14 mouse cellular contexts compared by ENCODE assay signal in the genomic region with DNA sequence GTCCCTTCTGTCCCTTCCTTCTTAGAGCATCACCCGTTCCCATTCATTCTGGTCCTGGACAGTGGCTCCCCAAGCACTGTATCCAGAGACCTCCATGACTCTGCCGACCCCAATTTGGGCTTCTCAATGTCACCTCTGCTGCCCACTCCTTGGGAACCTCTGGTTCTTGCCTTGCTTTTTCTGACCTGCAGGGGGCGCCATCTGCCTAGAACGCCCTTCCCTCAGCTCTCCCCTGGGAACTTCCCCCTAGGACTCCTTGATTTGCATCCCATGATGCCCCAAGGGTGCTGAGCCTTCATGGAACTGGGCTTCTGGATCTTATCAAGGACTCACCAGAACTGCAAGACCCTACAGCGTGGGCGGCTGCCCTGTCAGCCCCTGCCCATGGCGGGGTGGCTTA.
DNase-seq lines count a peak whose midpoint lies in the region; ATAC-seq and TF ChIP-seq lines count a peak whose summit lies in the region.
"Had no signal": no experiment of that assay in that cellular context is flagged by ENCODE, and none has a peak within 500 bp of the region (broad histone marks: within the 10 kb centered on the region; RNA-seq: fewer than 3 reads in every experiment).

No protein-coding gene starts in this region.

- no peak overlapping the region for H3K4me3 ChIP-seq in gastrocnemius, adult 2 months
- no peak overlapping the region for H3K4me3 ChIP-seq in lung, embryonic 14.5 days (ENCODE audit: low read depth, low read length)
- no peak overlapping the region for H3K4me3 ChIP-seq in MEL (ENCODE audit: control insufficient read depth in 1 of 2, insufficient read depth in 1 of 2, low read depth in 2 of 2, low read length in 2 of 2)
- H3K4me3 ChIP-seq: embryonic facial prominence, embryonic 10.5 days; heart, embryonic 15.5 days had no signal

- no peak for TF ChIP-seq EP300 in MEL (IDR thresholded peaks at IDR 0.05; ENCODE audit: low read depth in 1 of 2, low read length in 2 of 2)

- DNase-seq in gastrocnemius, adult 2 months = no peak
- no peak for DNase-seq in gastrocnemius, adult 18-20 months (ENCODE audit: low spot score)
- no peak for DNase-seq in lung, embryonic 14.5 days
- no peak for DNase-seq in lung, postnatal 36 days
- peak; percentile 55 for DNase-seq in MEL (ENCODE audit: low read depth, low spot score)
- peak; percentile 35 for DNase-seq in naive thymus-derived CD4-positive, alpha-beta T cell, adult 2 months (ENCODE audit: low read depth)
- no peak for DNase-seq in adipocyte (ENCODE audit: low spot score)
- DNase-seq in ovary, postnatal 10 days (ENCODE audit: low spot score) = no peak
- DNase-seq: gastrocnemius, postnatal 10 days; right cerebral cortex, postnatal 4 days; thymus, adult 18-20 months had no signal

- peak; percentile 67 for TF ChIP-seq RAD21 in MEL (IDR thresholded peaks at IDR 0.05; ENCODE audit: low read depth, low read length)

- no peak overlapping the region for H3K27ac ChIP-seq in gastrocnemius, adult 2 months
- no peak overlapping the region for H3K27ac ChIP-seq in lung, embryonic 14.5 days (ENCODE audit: low read depth)
- no peak overlapping the region for H3K27ac ChIP-seq in MEL (ENCODE audit: control insufficient read depth, low read depth, low read length)
- H3K27ac ChIP-seq: embryonic facial prominence, embryonic 10.5 days; heart, embryonic 15.5 days; macrophage had no signal

- no peak for ATAC-seq in lung, embryonic 14.5 days (ENCODE audit: insufficient read depth)

- no peaks in the 10 kb centered on the region for H3K9me3 ChIP-seq in lung, embryonic 14.5 days (ENCODE audit: low read depth, low read length)
- H3K9me3 ChIP-seq in MEL (replicated peaks; ENCODE audit: insufficient read depth, low read length) = no peaks in the 10 kb centered on the region
- H3K9me3 ChIP-seq: embryonic facial prominence, embryonic 10.5 days; heart, embryonic 15.5 days had no signal

- TF ChIP-seq POLR2A in MEL (IDR thresholded peaks at IDR 0.05; ENCODE audit: control insufficient read depth in 1 of 2, insufficient read depth in 1 of 2, low read depth in 1 of 2, low read length in 2 of 2, poor library complexity in 1 of 2) = no peak

- peak; percentile 68 for TF ChIP-seq CTCF in gastrocnemius, adult 2 months (IDR thresholded peaks at IDR 0.05)
- TF ChIP-seq CTCF in lung, embryonic 14.5 days (IDR thresholded peaks at IDR 0.05; ENCODE audit: low read depth) = peak; percentile 52
- TF ChIP-seq CTCF in MEL (IDR thresholded peaks at IDR 0.05 in 2 of 3, conservative IDR thresholded peaks at IDR 0.05 in 1 of 3; ENCODE audit: control insufficient read depth in 1 of 3, insufficient read depth in 1 of 3, low read depth in 2 of 3, low read length in 3 of 3, poor library complexity in 1 of 3, severe bottlenecking in 1 of 3) = peak; percentile 88 to 95 (median 94)

- no peaks in the 10 kb centered on the region for H3K79me2 ChIP-seq in MEL (ENCODE audit: control insufficient read depth, insufficient read depth, low read length, poor library complexity)

- H3K9ac ChIP-seq in lung, embryonic 14.5 days = no peak overlapping the region
- H3K9ac ChIP-seq in MEL (ENCODE audit: control insufficient read depth, low read depth, low read length, poor library complexity, severe bottlenecking) = no peak overlapping the region
- H3K9ac ChIP-seq: heart, embryonic 15.5 days had no signal

- H3K4me2 ChIP-seq in lung, embryonic 14.5 days = no peak overlapping the region
- H3K4me2 ChIP-seq: heart, embryonic 15.5 days had no signal

- intact Hi-C loops in gastrocnemius, adult 2 months (cut with DNase I) = no loop called here

- no peaks in the 10 kb centered on the region for H3K4me1 ChIP-seq in lung, embryonic 14.5 days (ENCODE audit: insufficient read depth)
- peaks cover 3 to 18% of the 10 kb centered on the region in 2 experiments; a peak in 3 of 4 replicates for H3K4me1 ChIP-seq in MEL (ENCODE audit: control insufficient read depth in 1 of 2, insufficient read depth in 2 of 2, low read length in 2 of 2)
- H3K4me1 ChIP-seq: embryonic facial prominence, embryonic 10.5 days had no signal

- peaks cover 14% of the 10 kb centered on the region; the same call in 1 of the 2 replicates for H3K27me3 ChIP-seq in lung, embryonic 14.5 days (ENCODE audit: insufficient read depth, low read length)
- no peaks in the 10 kb centered on the region for H3K27me3 ChIP-seq in MEL (ENCODE audit: control insufficient read depth in 1 of 2, insufficient read depth in 2 of 2, low read length in 2 of 2)

- WGBS in lung, embryonic 14.5 days = 63% methylated on average over 7 of the region's 7 CpGs

- H3K36me3 ChIP-seq in lung, embryonic 14.5 days (ENCODE audit: insufficient read depth) = no peaks in the 10 kb centered on the region
- peaks cover 0 to 5% of the 10 kb centered on the region in 2 experiments; a peak in 1 of 4 replicates for H3K36me3 ChIP-seq in MEL (ENCODE audit: control insufficient read depth in 1 of 2, insufficient read depth in 2 of 2, low read length in 2 of 2)
- H3K36me3 ChIP-seq: embryonic facial prominence, embryonic 10.5 days; heart, embryonic 15.5 days had no signal

TF ChIP-seq in MEL, 35 proteins besides CTCF, POLR2A, EP300 and RAD21:
- no peak for TF ChIP-seq MYC (IDR thresholded peaks at IDR 0.05; ENCODE audit: low read depth, low read length)
- no peak for TF ChIP-seq GATA1 (IDR thresholded peaks at IDR 0.05; ENCODE audit: low read depth, low read length)
- no peak for TF ChIP-seq MAFK (IDR thresholded peaks at IDR 0.05; ENCODE audit: borderline replicate concordance, low read depth, low read length)
- no peak for TF ChIP-seq TBP (IDR thresholded peaks at IDR 0.05; ENCODE audit: low read depth, low read length)
- 0 out of 2 replicates have a peak, but pooled peaks have one; percentile 28 for TF ChIP-seq BHLHE40 (IDR thresholded peaks at IDR 0.05; ENCODE audit: borderline replicate concordance, low read depth, low read length)
- peak; percentile 60 for TF ChIP-seq SMC3 (IDR thresholded peaks at IDR 0.05; ENCODE audit: low read depth, low read length)
- no peak for TF ChIP-seq USF2 (IDR thresholded peaks at IDR 0.05; ENCODE audit: borderline replicate concordance in 1 of 2, insufficient read depth in 1 of 2, low read depth in 1 of 2, low read length in 2 of 2)
- peak; percentile 51 for TF ChIP-seq ZC3H11A (IDR thresholded peaks at IDR 0.05; ENCODE audit: low read depth, low read length)
- TF ChIP-seq MAZ (IDR thresholded peaks at IDR 0.05; ENCODE audit: low read depth, low read length) = peak; percentile 46; the same call in 1 of the 2 replicates

Comparison
In these comparisons a context has a peak if more than half of its experiments do, and no peak if none do; other contexts are left out.
1. DNase-seq: peak in MEL (single experiment) and naive thymus-derived CD4-positive, alpha-beta T cell, adult 2 months (single experiment); none in gastrocnemius, adult 2 months (single experiment), gastrocnemius, adult 18-20 months (single experiment), lung, embryonic 14.5 days (single experiment), lung, postnatal 36 days (single experiment), adipocyte (single experiment) and ovary, postnatal 10 days (single experiment).
2. Peak in every context shown above with its lines, with median percentiles within 50 percentile points of each other: CTCF ChIP-seq.